Mouse (Mus musculus) limb, embryonic 12.5 days (tissue): Measurements from ENCODE around the gene B230118H07Rik. TPM values are rescaled to one million over a fixed set of nuclear protein-coding genes. Genes with fewer than 3 reads are reported as not detected.

Experiments used
- ATAC-seq: fragments of 200-750 bp; cut with Nextera tagmentation; 2 replicates; pipeline ENCODE4 v1.8.0; 2017; ENCODE audit warnings: low read depth, moderate TSS enrichment; ENCODE audit not compliant: insufficient number of reproducible peaks, insufficient read depth, low FRiP score, low TSS enrichment
- H3K27ac ChIP-seq: fragments of 300-500 bp; sonication (generic); 2 replicates; pipeline ENCODE4 v1.5.1; 2016; ENCODE audit warnings: mild to moderate bottlenecking, moderate library complexity
- H3K27me3 ChIP-seq: fragments of 300-500 bp; sonication (generic); 2 replicates; pipeline ENCODE4 v1.6.1; 2016; ENCODE audit warnings: mild to moderate bottlenecking, moderate library complexity
- H3K36me3 ChIP-seq: fragments of 300-500 bp; sonication (generic); 2 replicates; pipeline ENCODE4 v1.6.1; 2016; ENCODE audit warnings: mild to moderate bottlenecking, moderate library complexity
- H3K4me1 ChIP-seq: fragments of 300-500 bp; sonication (generic); replicated peaks from 2 replicates; pipeline ENCODE4 v1.6.1; 2016
- H3K4me2 ChIP-seq: fragments of 300-500 bp; sonication (generic); 2 replicates; pipeline ENCODE4 v1.6.1; 2016; ENCODE audit warnings: mild to moderate bottlenecking, moderate library complexity
- H3K4me3 ChIP-seq: fragments of 300-500 bp; sonication (generic); replicated peaks from 2 replicates; pipeline ENCODE4 v1.5.1; 2016; ENCODE audit warnings: mild to moderate bottlenecking
- H3K9ac ChIP-seq: fragments of 300-500 bp; sonication (generic); replicated peaks from 2 replicates; pipeline ENCODE4 v1.6.1; 2016; ENCODE audit warnings: mild to moderate bottlenecking, moderate library complexity
- H3K9me3 ChIP-seq: fragments of 300-500 bp; sonication (generic); 2 replicates; pipeline ENCODE4 v1.6.1; 2016; ENCODE audit warnings: mild to moderate bottlenecking, moderate library complexity
- WGBS: fragments of 180-500 bp; shearing (Covaris S2); methylation state at CpG from one replicate; pipeline ENCODE4 v1.1.7; 2016; 5-methylcytosine and 5-hydroxymethylcytosine counted together
- polyA plus RNA-seq: library from polyadenylated mRNA; unstranded; fragments of >200 nt; fragmentation: Nextera tagmentation; extraction: Ambion mirVana; gene quantifications from 2 replicates; pipeline ENCODE4 v1.2.1, GENCODE M21; 2016

The B230118H07Rik gene
- polyA plus RNA-seq: 57.7 and 58.1 TPM in 2 replicates

DNA sequence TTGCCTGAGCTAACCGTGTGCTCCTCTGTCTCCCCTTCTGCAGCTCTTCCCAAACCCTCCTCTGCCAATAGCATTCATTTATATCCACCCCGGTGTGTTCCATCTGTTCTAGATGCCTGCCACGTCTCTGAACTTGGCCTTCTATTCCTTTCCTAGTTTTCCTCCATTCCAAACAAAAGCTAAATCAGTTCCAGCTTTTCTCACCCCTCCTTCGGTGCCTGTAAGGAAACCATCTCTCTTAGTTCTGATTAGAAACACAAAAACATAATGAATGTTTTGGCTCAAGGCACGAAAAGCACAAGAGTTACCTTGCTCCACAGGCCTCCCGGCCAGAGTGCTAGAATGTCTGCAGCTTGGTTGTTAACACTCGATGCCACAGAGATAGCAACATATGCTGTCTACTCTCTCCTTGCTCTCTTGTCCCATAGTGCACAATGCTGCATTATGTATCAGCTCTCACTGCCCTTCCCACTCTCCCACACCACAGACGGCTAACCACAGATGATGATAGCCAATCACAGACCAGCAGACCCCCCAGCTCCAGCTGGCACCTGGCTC is at the start of gene B230118H07Rik, which contains the start of gene Rag1:
TSS of gene B230118H07Rik (minus strand) at position 419 of the 558 bp plus-strand sequence.
TSS of gene Rag1 (minus strand) at position 388 of the 558 bp plus-strand sequence.
- Histone ChIP-seq H3K36me3 (no peaks in the 10 kb centered on the region), H3K27ac (peak within 1 kb of the TSS; percentile 41; the same call in 1 of the 2 replicates), H3K9ac (peak within 1 kb of the TSS; percentile 14; the same call in 1 of the 2 replicates), H3K4me1 (peaks cover 27% of the 10 kb centered on the region), H3K9me3 (no peaks in the 10 kb centered on the region), H3K4me2 (peak within 1 kb of the TSS; percentile 31), H3K27me3 (no peaks in the 10 kb centered on the region), H3K4me3 (peak within 1 kb of the TSS; percentile 15; the same call in 1 of the 2 replicates)
- ATAC-seq: peak; percentile 64; the same call in 1 of the 2 replicates
- 24% methylated on average over 8 of the region's 8 CpGs for WGBS

DNA sequence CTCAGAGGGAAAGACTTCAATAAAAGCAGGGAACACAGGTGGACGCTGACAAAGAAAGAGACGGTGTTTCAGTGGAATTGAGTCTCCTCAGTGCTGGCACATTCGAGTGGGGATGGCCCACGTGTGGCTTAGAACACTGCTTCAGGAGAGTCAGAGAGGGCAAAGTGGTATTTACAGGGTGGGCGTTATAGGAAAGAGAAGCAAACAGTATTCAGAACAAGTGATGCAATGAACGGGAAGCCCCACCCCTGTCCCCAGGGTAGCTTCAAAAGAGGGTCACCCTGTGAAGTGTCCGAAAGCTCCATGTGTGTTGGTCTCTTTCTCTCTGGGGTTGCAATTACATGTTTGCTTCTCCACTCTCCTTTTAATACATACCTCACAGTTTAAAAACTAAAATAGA is 46.3 kb upstream of the B230118H07Rik start:
- 86% methylated on average over 7 of the region's 7 CpGs for WGBS
- Histone ChIP-seq H3K4me2 (no peak overlapping the region), H3K27me3 (no peaks in the 10 kb centered on the region), H3K9ac (no peak overlapping the region), H3K27ac (no peak overlapping the region), H3K4me1 (peaks cover 3% of the 10 kb centered on the region; the same call in 1 of the 2 replicates), H3K4me3 (no peak overlapping the region), H3K9me3 (no peaks in the 10 kb centered on the region), H3K36me3 (peaks cover 73% of the 10 kb centered on the region)
- no peak for ATAC-seq

DNA sequence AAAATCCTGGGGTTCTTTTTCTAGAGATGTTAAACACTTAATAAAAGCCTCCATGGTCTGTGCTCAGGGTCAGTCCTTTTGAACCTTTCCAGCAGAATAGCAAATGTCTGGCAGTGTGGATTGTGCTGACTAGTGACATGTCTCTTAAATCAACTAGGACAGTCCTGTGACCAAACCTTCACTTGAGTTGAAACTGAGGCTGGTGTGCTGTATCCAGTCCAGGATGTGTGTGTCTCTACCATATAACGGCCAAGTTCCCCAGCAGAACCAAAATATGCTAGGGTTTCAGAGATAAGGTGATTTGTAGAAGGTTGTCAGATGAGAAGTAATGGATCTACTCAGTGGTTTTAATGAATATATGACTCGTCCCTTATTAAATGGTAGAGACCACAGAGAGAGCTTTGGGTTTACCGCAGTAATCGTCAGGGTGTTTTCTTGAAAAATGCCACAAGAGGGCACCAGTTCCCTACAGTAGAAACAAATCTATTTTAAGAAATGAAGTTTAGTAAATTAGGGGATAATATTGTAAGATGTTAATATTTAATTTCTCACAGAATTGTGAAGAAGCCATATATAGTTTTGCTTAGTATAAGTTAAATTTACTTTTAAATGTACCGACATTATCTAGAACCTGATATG is 44.4 kb upstream of the B230118H07Rik start:
- Histone ChIP-seq H3K9ac (no peak overlapping the region), H3K9me3 (no peaks in the 10 kb centered on the region), H3K4me3 (no peak overlapping the region), H3K36me3 (peaks cover 74% of the 10 kb centered on the region), H3K4me1 (no peaks in the 10 kb centered on the region), H3K27ac (no peak overlapping the region), H3K27me3 (no peaks in the 10 kb centered on the region), H3K4me2 (no peak overlapping the region)
- ATAC-seq: no peak
- WGBS: 62% methylated on average over 5 of the region's 5 CpGs

DNA sequence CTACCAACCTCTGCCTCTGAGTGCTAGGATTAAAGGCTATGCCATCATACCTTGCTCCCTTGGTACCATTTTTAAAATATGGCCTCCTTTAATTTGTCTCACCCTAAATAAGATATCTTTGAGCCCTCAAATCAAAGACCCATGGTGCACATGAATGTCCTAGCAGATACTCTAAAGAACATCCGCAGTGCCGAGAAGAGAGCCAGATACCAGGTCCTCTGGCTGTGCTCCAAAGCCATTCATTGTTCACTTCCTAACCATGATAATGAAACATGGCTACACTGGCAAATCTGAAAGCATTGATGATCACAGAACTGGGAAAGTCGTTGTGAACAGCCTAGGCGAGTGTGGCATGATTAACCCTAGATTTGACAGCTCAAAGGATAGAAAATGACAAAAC is 43.7 kb upstream of the B230118H07Rik start:
- 84% methylated on average over 4 of the region's 4 CpGs for WGBS
- ATAC-seq: no peak
- H3K27ac ChIP-seq: no peak overlapping the region
- H3K9me3 ChIP-seq: no peaks in the 10 kb centered on the region
- no peak overlapping the region for H3K4me2 ChIP-seq
- no peak overlapping the region for H3K4me3 ChIP-seq
- no peak overlapping the region for H3K9ac ChIP-seq
- no peaks in the 10 kb centered on the region for H3K27me3 ChIP-seq
- H3K4me1 ChIP-seq: no peaks in the 10 kb centered on the region
- peaks cover 70% of the 10 kb centered on the region for H3K36me3 ChIP-seq

DNA sequence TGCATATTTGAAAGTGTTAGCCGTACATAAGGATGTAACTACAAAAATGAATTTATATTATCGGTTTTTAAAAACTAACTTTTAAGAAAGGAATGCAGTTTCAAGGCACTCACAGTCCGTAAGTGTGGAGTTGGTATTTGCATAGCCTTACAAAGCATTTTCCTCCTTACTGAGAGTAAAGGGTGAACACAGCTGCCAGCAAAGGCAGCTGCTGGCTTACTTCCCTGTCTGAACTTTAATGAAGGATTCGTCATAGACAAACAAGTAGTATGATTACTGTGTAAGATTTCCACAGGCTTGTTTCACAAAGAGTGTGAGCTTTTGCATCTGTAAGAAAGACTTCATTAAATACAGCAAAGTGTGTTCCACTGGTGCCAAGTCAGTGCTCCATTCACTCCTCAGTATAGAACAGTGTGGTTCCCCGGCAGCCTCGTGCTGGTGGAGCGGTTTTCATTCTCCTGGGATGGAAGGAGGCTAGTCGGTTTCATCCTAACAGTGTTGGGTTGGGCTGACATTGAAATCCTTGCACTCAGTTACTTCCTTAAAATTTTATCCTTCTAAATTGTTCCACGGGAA is 41.0 kb upstream of the B230118H07Rik start:
- WGBS: 91% methylated on average over 9 of the region's 9 CpGs
- Histone ChIP-seq H3K4me1 (no peaks in the 10 kb centered on the region), H3K9me3 (no peaks in the 10 kb centered on the region), H3K27ac (no peak overlapping the region), H3K4me2 (no peak overlapping the region), H3K27me3 (no peaks in the 10 kb centered on the region), H3K36me3 (peaks cover 64% of the 10 kb centered on the region), H3K4me3 (no peak overlapping the region), H3K9ac (no peak overlapping the region)
- ATAC-seq: no peak

DNA sequence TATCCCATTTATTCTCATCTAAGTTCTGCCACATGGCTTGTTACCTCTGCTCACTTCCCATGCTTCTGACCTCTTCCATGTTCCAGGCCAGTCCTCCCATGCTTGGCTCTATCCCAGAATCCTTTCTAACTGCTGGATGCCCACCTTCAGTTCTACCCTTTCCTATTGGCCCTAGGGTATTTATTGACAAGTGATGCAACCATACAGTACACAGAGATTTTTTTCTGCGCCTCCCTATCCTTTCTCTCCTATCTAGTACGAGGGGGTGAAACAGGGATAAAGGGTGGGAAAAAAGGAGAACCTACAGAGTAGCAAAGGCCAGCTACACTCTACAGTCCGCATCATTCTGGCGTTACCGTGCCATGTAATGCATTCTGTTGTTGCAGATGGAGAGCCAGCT is 38.7 kb upstream of the B230118H07Rik start:
- Histone ChIP-seq H3K9ac (no peak overlapping the region), H3K27me3 (no peaks in the 10 kb centered on the region), H3K4me3 (no peak overlapping the region), H3K27ac (no peak overlapping the region), H3K4me1 (no peaks in the 10 kb centered on the region), H3K9me3 (no peaks in the 10 kb centered on the region), H3K4me2 (no peak overlapping the region), H3K36me3 (peaks cover 69% of the 10 kb centered on the region)
- ATAC-seq: no peak
- WGBS: 95% methylated on average over 5 of the region's 5 CpGs

DNA sequence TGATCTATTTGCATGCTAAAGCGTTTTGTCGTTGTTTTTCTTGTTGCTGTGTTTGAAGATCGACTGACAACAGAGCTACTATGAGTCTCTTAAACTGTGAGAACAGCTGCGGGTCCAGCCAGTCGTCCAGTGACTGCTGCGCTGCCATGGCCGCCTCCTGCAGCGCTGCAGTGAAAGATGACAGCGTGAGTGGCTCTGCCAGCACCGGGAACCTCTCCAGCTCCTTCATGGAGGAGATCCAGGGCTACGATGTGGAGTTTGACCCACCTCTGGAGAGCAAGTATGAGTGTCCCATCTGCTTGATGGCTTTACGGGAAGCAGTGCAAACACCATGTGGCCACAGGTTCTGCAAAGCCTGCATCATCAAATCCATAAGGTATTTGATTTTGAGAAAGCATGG is 35.1 kb upstream of the B230118H07Rik start:
- no peak for ATAC-seq
- Histone ChIP-seq H3K36me3 (peaks cover 43% of the 10 kb centered on the region), H3K9me3 (no peaks in the 10 kb centered on the region), H3K4me1 (peaks cover 2% of the 10 kb centered on the region), H3K4me3 (no peak overlapping the region), H3K27me3 (no peaks in the 10 kb centered on the region), H3K9ac (no peak overlapping the region), H3K4me2 (no peak overlapping the region), H3K27ac (no peak overlapping the region)
- 94% methylated on average over 12 of the region's 12 CpGs for WGBS

DNA sequence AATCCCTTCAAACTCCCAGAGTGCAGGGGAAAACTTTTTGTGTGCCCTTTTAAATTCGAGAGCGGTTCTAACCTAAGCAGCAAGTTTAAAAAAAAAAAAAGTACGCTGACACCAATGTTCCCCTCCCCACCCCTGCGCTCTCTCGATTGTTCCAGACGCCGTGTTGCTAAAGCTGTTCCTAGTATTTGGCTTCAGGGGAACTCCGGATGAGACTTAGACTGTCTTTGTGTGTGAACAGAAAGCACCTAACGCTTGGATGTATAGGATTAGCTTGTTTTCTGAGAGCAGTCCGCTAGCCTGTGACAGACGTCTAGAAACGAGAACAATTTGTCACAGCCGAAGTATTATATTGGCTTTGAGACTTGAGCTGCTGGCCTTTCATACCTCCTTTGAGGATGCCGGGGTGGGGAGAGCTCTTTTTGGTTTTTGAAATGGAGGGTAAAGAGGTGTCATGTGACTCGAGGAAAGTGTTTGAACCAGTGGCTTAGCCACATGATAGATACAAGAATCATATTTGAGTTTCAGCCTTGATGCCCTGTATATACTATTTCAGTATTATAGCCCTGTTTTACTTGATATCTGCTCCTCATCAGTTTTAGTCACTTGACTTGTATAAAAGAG is 29.9 kb upstream of the B230118H07Rik start:
- Histone ChIP-seq H3K27ac (no peak overlapping the region), H3K9me3 (no peaks in the 10 kb centered on the region), H3K36me3 (peaks cover 7% of the 10 kb centered on the region; the same call in 1 of the 2 replicates), H3K4me1 (peaks cover 5% of the 10 kb centered on the region), H3K4me3 (peak overlapping the region; percentile 96), H3K4me2 (peak overlapping the region; percentile 75), H3K9ac (peak overlapping the region; percentile 93), H3K27me3 (peaks cover 6% of the 10 kb centered on the region; the same call in 1 of the 2 replicates)
- ATAC-seq: no peak
- 8% methylated on average over 15 of the region's 15 CpGs for WGBS

DNA sequence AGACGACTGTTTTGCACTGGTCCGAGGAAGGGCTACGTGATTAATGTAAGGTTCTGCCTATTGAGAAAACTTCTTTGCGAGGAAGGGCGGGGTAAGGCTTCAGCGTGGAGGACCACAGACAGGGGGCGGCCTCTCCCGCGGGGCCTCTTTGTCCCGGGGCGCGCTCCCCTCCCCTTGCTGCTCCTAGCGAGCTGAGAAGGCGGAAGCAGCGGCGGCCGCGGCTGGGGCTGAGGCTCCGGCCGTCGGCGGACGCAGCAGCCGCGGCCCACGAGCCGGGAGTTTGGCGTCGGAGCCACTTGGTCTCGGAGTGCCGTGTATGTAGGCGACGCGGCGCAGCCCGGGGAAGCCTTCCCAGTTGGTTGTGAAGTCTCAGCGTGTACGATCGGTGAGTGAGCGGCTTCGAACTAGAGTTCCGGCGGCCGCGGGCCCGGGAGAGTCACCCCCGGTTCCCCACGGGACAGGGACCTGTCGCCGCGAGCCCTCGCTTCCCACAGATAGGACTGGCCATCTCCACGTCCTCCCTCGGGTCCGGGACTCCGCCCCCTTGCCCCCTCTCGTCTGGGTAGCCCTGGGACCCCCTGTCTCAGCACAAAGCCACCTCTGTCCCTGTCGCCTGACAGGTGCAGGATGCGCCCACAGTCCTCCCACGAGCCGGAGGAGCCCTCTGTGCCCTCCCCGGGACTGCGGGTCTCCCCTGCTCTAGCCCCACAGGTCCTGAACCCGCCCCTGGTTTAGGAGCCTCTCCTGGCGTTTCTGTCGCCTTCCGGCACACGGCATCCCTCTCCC is 29.1 kb upstream of the B230118H07Rik start, which contains the start of gene Traf6:
TSS of gene Traf6 (plus strand) at position 194 of the 786 bp plus-strand sequence.
- Histone ChIP-seq H3K9me3 (no peaks in the 10 kb centered on the region), H3K4me3 (peak within 1 kb of the TSS; percentile 96), H3K9ac (peak within 1 kb of the TSS; percentile 93), H3K36me3 (0 out of 2 replicates have a peak, but pooled peaks cover 7% of the 10 kb centered on the region), H3K4me2 (peak within 1 kb of the TSS; percentile 75), H3K4me1 (peaks cover 5% of the 10 kb centered on the region), H3K27ac (0 out of 2 replicates have a peak within 1 kb of the TSS, but pooled peaks have one; percentile 45), H3K27me3 (peaks cover 6% of the 10 kb centered on the region; the same call in 1 of the 2 replicates)
- ATAC-seq: peak; percentile 88
- under 1% methylated on average over 68 of the region's 68 CpGs for WGBS

DNA sequence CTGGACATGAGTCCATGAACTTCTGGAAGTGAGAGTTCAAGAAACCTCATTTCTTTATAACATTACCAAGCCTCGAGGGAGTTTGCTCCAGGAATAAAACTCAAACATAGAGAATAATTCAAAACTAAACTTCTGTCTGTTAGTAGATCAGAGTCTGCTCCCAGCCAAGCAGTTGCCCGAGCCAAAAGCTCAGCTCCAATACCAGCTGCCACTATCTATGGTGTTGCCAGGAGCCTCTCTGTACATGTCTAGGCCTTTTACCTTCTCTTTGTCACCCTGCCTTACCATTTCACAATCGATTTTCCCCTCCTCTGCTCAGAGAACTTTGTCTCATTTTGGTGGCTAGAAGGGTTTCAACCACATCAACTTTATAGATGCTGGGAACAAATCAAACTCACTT is 24.2 kb upstream of the B230118H07Rik start:
- Histone ChIP-seq H3K9ac (no peak overlapping the region), H3K4me1 (no peaks in the 10 kb centered on the region), H3K36me3 (no peaks in the 10 kb centered on the region), H3K4me3 (no peak overlapping the region), H3K9me3 (no peaks in the 10 kb centered on the region), H3K27me3 (peaks cover 6% of the 10 kb centered on the region; the same call in 1 of the 2 replicates), H3K27ac (no peak overlapping the region), H3K4me2 (no peak overlapping the region)
- ATAC-seq: no peak
- 74% methylated on average over 3 of the region's 3 CpGs for WGBS
